Mouse (Mus musculus): ENCODE measurements around the gene Edn1. TPM values are rescaled to one million over a fixed set of nuclear protein-coding genes. Genes with fewer than 3 reads are reported as not detected.
A peak's percentile ranks its signal among the peaks of the same experiment; 100 is the strongest.

The Edn1 gene
- total and polyA plus RNA-seq, 3 experiments: not detected

GRCm38 (mm10) chr13:42298302-42298701 is 3.0 kb upstream of the Edn1 start:
- H3K4me3 ChIP-seq (ENCODE audit: control insufficient read depth in 1 of 2, insufficient read depth in 1 of 2, low read depth in 2 of 2, low read length in 2 of 2): no peak overlapping the region
- H3K9ac ChIP-seq (ENCODE audit: control insufficient read depth, low read depth, low read length, poor library complexity, severe bottlenecking): no peak overlapping the region
- H3K4me1 ChIP-seq (ENCODE audit: control insufficient read depth in 1 of 2, insufficient read depth in 2 of 2, low read length in 2 of 2): no peaks in the 10 kb centered on the region
- TF ChIP-seq TAL1 (IDR thresholded peaks at IDR 0.05; ENCODE audit: low read length) (no peak), ZKSCAN1 (IDR thresholded peaks at IDR 0.05; ENCODE audit: low read depth, low read length) (no peak), MYC (IDR thresholded peaks at IDR 0.05; ENCODE audit: low read depth, low read length) (no peak)
- no peaks in the 10 kb centered on the region for H3K79me2 ChIP-seq (ENCODE audit: control insufficient read depth, insufficient read depth, low read length, poor library complexity)
- no peak for DNase-seq (ENCODE audit: low read depth, low spot score)
- H3K36me3 ChIP-seq (ENCODE audit: control insufficient read depth in 1 of 2, insufficient read depth in 2 of 2, low read length in 2 of 2): no peaks in the 10 kb centered on the region
- H3K9me3 ChIP-seq (replicated peaks; ENCODE audit: insufficient read depth, low read length): no peaks in the 10 kb centered on the region
- H3K27ac ChIP-seq (ENCODE audit: control insufficient read depth, low read depth, low read length): no peak overlapping the region
- H3K27me3 ChIP-seq (ENCODE audit: control insufficient read depth in 1 of 2, insufficient read depth in 2 of 2, low read length in 2 of 2): no peaks in the 10 kb centered on the region

- TF ChIP-seq USF2 (IDR thresholded peaks at IDR 0.05; ENCODE audit: borderline replicate concordance in 1 of 2, insufficient read depth in 1 of 2, low read depth in 1 of 2, low read length in 2 of 2) (no peak), TAL1 (IDR thresholded peaks at IDR 0.05; ENCODE audit: low read length) (no peak), JUND (IDR thresholded peaks at IDR 0.05; ENCODE audit: low read depth, low read length) (no peak), E2F4 (IDR thresholded peaks at IDR 0.05; ENCODE audit: borderline replicate concordance, low read depth, low read length) (no peak), BHLHE40 (IDR thresholded peaks at IDR 0.05; ENCODE audit: borderline replicate concordance, low read depth, low read length) (no peak), SMC3 (IDR thresholded peaks at IDR 0.05; ENCODE audit: low read depth, low read length) (no peak), POLR2AphosphoS2 (IDR thresholded peaks at IDR 0.05; ENCODE audit: low read length) (no peak), MYB (IDR thresholded peaks at IDR 0.05; ENCODE audit: low read depth, low read length) (no peak), MEF2A (IDR thresholded peaks at IDR 0.05; ENCODE audit: extremely low read depth, insufficient replicate concordance, low read depth, low read length, poor library complexity, severe bottlenecking) (no peak), POLR2A (IDR thresholded peaks at IDR 0.05; ENCODE audit: control insufficient read depth in 1 of 2, insufficient read depth in 1 of 2, low read depth in 1 of 2, low read length in 2 of 2, poor library complexity in 1 of 2) (no peak), CHD1 (IDR thresholded peaks at IDR 0.05; ENCODE audit: low read depth, low read length) (no peak)
- Histone ChIP-seq H3K36me3 (ENCODE audit: control insufficient read depth in 1 of 2, insufficient read depth in 2 of 2, low read length in 2 of 2) (no peaks in the 10 kb centered on the region), H3K9ac (ENCODE audit: control insufficient read depth, low read depth, low read length, poor library complexity, severe bottlenecking) (no peak overlapping the region), H3K27ac (ENCODE audit: control insufficient read depth, low read depth, low read length) (no peak overlapping the region), H3K4me3 (ENCODE audit: control insufficient read depth in 1 of 2, insufficient read depth in 1 of 2, low read depth in 2 of 2, low read length in 2 of 2) (no peak overlapping the region), H3K4me1 (ENCODE audit: control insufficient read depth in 1 of 2, insufficient read depth in 2 of 2, low read length in 2 of 2) (no peaks in the 10 kb centered on the region), H3K79me2 (ENCODE audit: control insufficient read depth, insufficient read depth, low read length, poor library complexity) (no peaks in the 10 kb centered on the region), H3K27me3 (ENCODE audit: control insufficient read depth in 1 of 2, insufficient read depth in 2 of 2, low read length in 2 of 2) (no peaks in the 10 kb centered on the region), H3K9me3 (replicated peaks; ENCODE audit: insufficient read depth, low read length) (no peaks in the 10 kb centered on the region)
- no peak for DNase-seq (ENCODE audit: low read depth, low spot score)
Observed at GRCm38 (mm10) chr13:42298766-42299165, 2.5 kb upstream of the Edn1 start.

- Histone ChIP-seq H3K27me3 (ENCODE audit: control insufficient read depth in 1 of 2, insufficient read depth in 2 of 2, low read length in 2 of 2) (no peaks in the 10 kb centered on the region), H3K27ac (ENCODE audit: control insufficient read depth, low read depth, low read length) (no peak overlapping the region), H3K4me3 (ENCODE audit: control insufficient read depth in 1 of 2, insufficient read depth in 1 of 2, low read depth in 2 of 2, low read length in 2 of 2) (no peak overlapping the region), H3K4me1 (ENCODE audit: control insufficient read depth in 1 of 2, insufficient read depth in 2 of 2, low read length in 2 of 2) (no peaks in the 10 kb centered on the region), H3K36me3 (ENCODE audit: control insufficient read depth in 1 of 2, insufficient read depth in 2 of 2, low read length in 2 of 2) (no peaks in the 10 kb centered on the region), H3K9me3 (replicated peaks; ENCODE audit: insufficient read depth, low read length) (no peaks in the 10 kb centered on the region), H3K79me2 (ENCODE audit: control insufficient read depth, insufficient read depth, low read length, poor library complexity) (no peaks in the 10 kb centered on the region), H3K9ac (ENCODE audit: control insufficient read depth, low read depth, low read length, poor library complexity, severe bottlenecking) (no peak overlapping the region)
- peak; percentile 7 for DNase-seq (ENCODE audit: low read depth, low spot score)
- TF ChIP-seq POLR2AphosphoS2 (IDR thresholded peaks at IDR 0.05; ENCODE audit: low read length): no peak
- TF ChIP-seq MEF2A (IDR thresholded peaks at IDR 0.05; ENCODE audit: extremely low read depth, insufficient replicate concordance, low read depth, low read length, poor library complexity, severe bottlenecking): no peak
- TF ChIP-seq TCF12 (IDR thresholded peaks at IDR 0.05; ENCODE audit: low read depth, low read length): no peak
- no peak for TF ChIP-seq GATA1 (IDR thresholded peaks at IDR 0.05; ENCODE audit: low read depth, low read length)
- TF ChIP-seq ZC3H11A (IDR thresholded peaks at IDR 0.05; ENCODE audit: low read depth, low read length): 0 out of 2 replicates have a peak, but pooled peaks have one; percentile 15
- no peak for TF ChIP-seq SIN3A (IDR thresholded peaks at IDR 0.05; ENCODE audit: low read length)
- TF ChIP-seq MAZ (IDR thresholded peaks at IDR 0.05; ENCODE audit: low read depth, low read length): no peak
- no peak for TF ChIP-seq ELF1 (IDR thresholded peaks at IDR 0.05; ENCODE audit: low read depth, low read length)
- no peak for TF ChIP-seq UBTF (IDR thresholded peaks at IDR 0.05; ENCODE audit: borderline replicate concordance, insufficient read depth, low read depth, low read length)
- no peak for TF ChIP-seq MYB (IDR thresholded peaks at IDR 0.05; ENCODE audit: low read depth, low read length)
- no peak for TF ChIP-seq POLR2A (IDR thresholded peaks at IDR 0.05; ENCODE audit: control insufficient read depth in 1 of 2, insufficient read depth in 1 of 2, low read depth in 1 of 2, low read length in 2 of 2, poor library complexity in 1 of 2)
- no peak for TF ChIP-seq ZKSCAN1 (IDR thresholded peaks at IDR 0.05; ENCODE audit: low read depth, low read length)
- TF ChIP-seq TBP (IDR thresholded peaks at IDR 0.05; ENCODE audit: low read depth, low read length): no peak
- no peak for TF ChIP-seq HCFC1 (IDR thresholded peaks at IDR 0.05; ENCODE audit: low read depth, low read length)
- no peak for TF ChIP-seq RCOR1 (IDR thresholded peaks at IDR 0.05; ENCODE audit: low read depth, low read length)
- TF ChIP-seq RAD21 (IDR thresholded peaks at IDR 0.05; ENCODE audit: low read depth, low read length): peak; percentile 38
- no peak for TF ChIP-seq NRF1 (IDR thresholded peaks at IDR 0.05; ENCODE audit: insufficient read depth, low read depth, low read length, poor library complexity, severe bottlenecking)
Observed at GRCm38 (mm10) chr13:42300567-42300966, 709 bp upstream of the Edn1 start.
